Mouse (Mus musculus) G1E (cell line): ENCODE data around the gene Blm.

Experiments used
- CTCF ChIP-seq: IDR thresholded peaks from 2 replicates; pipeline ENCODE4 v1.5.1; 2012; ENCODE audit warnings: low read depth, low read length, inconsistent platforms, mixed read lengths
- GATA1 ChIP-seq: IDR thresholded peaks from 2 replicates; pipeline ENCODE4 v1.6.1; 2012; ENCODE audit warnings: borderline replicate concordance, low read length, inconsistent platforms, mixed read lengths

GRCm38 (mm10) chr7:80445492-80445891 is 89.4 kb downstream of the Blm start:
- no peak for TF ChIP-seq CTCF
- no peak for TF ChIP-seq GATA1
